Mouse (Mus musculus) regulatory T cell (primary cell): ENCODE measurements around the gene Cfap58.

Experiments
- in situ Hi-C: fragments of 300-600 bp; cut with MboI, MseI; formaldehyde crosslinking; loops from one replicate; pipeline ENCODE4 v1.15.1; 2025; ENCODE audit warnings: high pct_unique_total_duplicates

Gene Cfap58

GRCm38 (mm10) chr19:48079718-48080117 lies 142.2 kb downstream of the Cfap58 start:
- in situ Hi-C loops, result no loop called here

- in situ Hi-C loops, result no loop called here
Observed at GRCm38 (mm10) chr19:48081456-48081855, 144.0 kb downstream of the Cfap58 start.
